Mouse (Mus musculus) olfactory bulb, adult 2 months (tissue): ENCODE measurements around the gene Selenok.

ENCODE experiments used
- CTCF ChIP-seq: fragments of 200-500 bp; IDR thresholded peaks from 2 replicates; pipeline ENCODE4 v1.5.1; 2012; ENCODE audit warnings: low read depth, mild to moderate bottlenecking, low read length, moderate library complexity; ENCODE audit not compliant: insufficient read depth
- POLR2A ChIP-seq: fragments of 200-500 bp; IDR thresholded peaks from 2 replicates; pipeline ENCODE4 v1.6.1; 2012; ENCODE audit warnings: mild to moderate bottlenecking, low read depth, low read length, moderate library complexity; ENCODE audit not compliant: insufficient read depth

- TF ChIP-seq CTCF (no peak), POLR2A (no peak)
Measured at GRCm38 (mm10) chr14:29998747-29999474, 30.8 kb downstream of the Selenok start.
